Mouse (Mus musculus) liver, postnatal 0 days (tissue): ENCODE data around the gene Tmbim6. TPM values are rescaled to one million over a fixed set of nuclear protein-coding genes. Genes with fewer than 3 reads are reported as not detected.

Source experiments
- ATAC-seq: fragments of 200-750 bp; cut with Nextera tagmentation; 2 replicates; pipeline ENCODE4 v1.8.0; 2017; ENCODE audit warnings: mild to moderate bottlenecking, moderate library complexity
- DNase-seq: peaks from one replicate; pipeline ENCODE4 v3.0.0-alpha.2; 2016
- H3K27ac ChIP-seq: fragments of 300-500 bp; sonication (generic); 2 replicates; pipeline ENCODE4 v1.5.1; 2014; ENCODE audit warnings: antibody characterized with exemption, moderate library complexity, mild to moderate bottlenecking, low read depth
- H3K27me3 ChIP-seq: fragments of 300-500 bp; sonication (generic); 2 replicates; pipeline ENCODE4 v1.6.1; 2014; ENCODE audit warnings: low read length, control low read depth, mixed read lengths; ENCODE audit not compliant: insufficient read depth
- H3K36me3 ChIP-seq: fragments of 300-500 bp; sonication (generic); replicated peaks from 2 replicates; pipeline ENCODE4 v1.6.1; 2014; ENCODE audit warnings: mild to moderate bottlenecking, control low read depth, low read length, moderate library complexity, mixed read lengths; ENCODE audit not compliant: insufficient read depth
- H3K4me1 ChIP-seq: fragments of 300-500 bp; sonication (generic); 2 replicates; pipeline ENCODE4 v1.6.1; 2014; ENCODE audit warnings: antibody characterized with exemption, mild to moderate bottlenecking, control low read depth; ENCODE audit not compliant: insufficient read depth
- H3K4me2 ChIP-seq: fragments of 300-500 bp; sonication (generic); 2 replicates; pipeline ENCODE4 v1.6.1; 2014; ENCODE audit warnings: low read depth, mild to moderate bottlenecking, low read length, moderate library complexity, mixed read lengths
- H3K4me3 ChIP-seq: fragments of 300-500 bp; sonication (generic); 2 replicates; pipeline ENCODE4 v1.5.1; 2014; ENCODE audit warnings: low read depth, low read length
- H3K9ac ChIP-seq: fragments of 300-500 bp; sonication (generic); replicated peaks from 2 replicates; pipeline ENCODE4 v1.6.1; 2014; ENCODE audit warnings: mild to moderate bottlenecking, moderate library complexity
- H3K9me3 ChIP-seq: fragments of 300-500 bp; sonication (generic); 2 replicates; pipeline ENCODE4 v1.6.1; 2016; ENCODE audit warnings: mild to moderate bottlenecking, control low read depth, low read length, mixed read lengths
- CTCF ChIP-seq: sonication (generic); IDR thresholded peaks from 2 replicates; pipeline ENCODE4 v1.5.1; 2016; ENCODE audit warnings: antibody characterized with exemption, low read depth
- EP300 ChIP-seq: IDR thresholded peaks from 2 replicates; pipeline ENCODE4 v1.6.1; 2016; ENCODE audit warnings: antibody characterized with exemption, low read depth, mild to moderate bottlenecking
- WGBS: fragments of 180-500 bp; shearing (Covaris S2); extraction: QIAGEN DNeasy Blood & Tissue Kit; methylation state at CpG from one replicate; pipeline ENCODE4 v1.1.7; 2014; ENCODE audit not compliant: insufficient replicate concordance; 5-methylcytosine and 5-hydroxymethylcytosine counted together
- polyA plus RNA-seq: library from polyadenylated mRNA; unstranded; fragments of >200 nt; fragmentation: Nextera tagmentation; extraction: Ambion mirVana; gene quantifications from 2 replicates; pipeline ENCODE4 v1.2.1, GENCODE M21; 2015

Gene Tmbim6
- polyA plus RNA-seq, 1 experiment from 2014 or later: 586 TPM

DNA sequence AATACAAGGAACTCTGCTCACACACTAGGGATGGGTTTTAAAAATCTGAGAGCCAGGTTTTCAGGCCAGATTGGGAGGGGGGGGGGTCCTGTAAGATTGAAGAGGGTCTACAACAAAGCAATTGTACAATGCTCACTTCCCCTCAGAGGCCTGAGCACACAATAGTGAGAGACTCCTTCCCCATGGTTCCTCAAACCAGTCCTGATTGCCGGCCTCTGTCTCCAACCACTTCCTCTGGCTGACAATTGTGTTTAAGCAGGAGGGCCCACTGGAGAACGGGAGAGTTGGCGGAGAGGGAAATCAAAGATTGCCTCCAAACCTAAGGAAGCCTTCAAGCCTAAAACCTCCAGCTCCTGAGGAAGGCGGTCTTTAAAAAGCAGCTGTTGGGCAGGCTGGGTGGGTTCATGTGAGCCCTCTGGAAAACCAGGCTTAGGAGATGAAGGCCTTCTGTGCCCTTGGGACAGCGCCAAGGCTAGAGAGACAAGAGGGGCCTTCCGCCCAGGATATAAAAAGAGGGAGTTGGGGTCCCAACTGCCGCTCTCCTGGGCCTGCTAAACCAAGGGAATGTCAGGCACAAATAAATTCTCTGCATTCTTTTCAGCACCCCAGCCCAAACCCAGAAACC is 63.8 kb downstream of the Tmbim6 start:
- H3K9me3 ChIP-seq: no peaks in the 10 kb centered on the region
- no peak for TF ChIP-seq CTCF
- TF ChIP-seq EP300: no peak
- H3K27ac ChIP-seq: peak overlapping the region; percentile 63
- H3K4me2 ChIP-seq: peak overlapping the region; percentile 84
- H3K27me3 ChIP-seq: no peaks in the 10 kb centered on the region
- 27% methylated on average over 7 of the region's 7 CpGs for WGBS
- H3K36me3 ChIP-seq: no peaks in the 10 kb centered on the region
- ATAC-seq: no peak
- H3K4me3 ChIP-seq: peak overlapping the region; percentile 57
- DNase-seq: no peak
- H3K9ac ChIP-seq: peak overlapping the region; percentile 55; the same call in 1 of the 2 replicates
- peaks cover 11% of the 10 kb centered on the region for H3K4me1 ChIP-seq

DNA sequence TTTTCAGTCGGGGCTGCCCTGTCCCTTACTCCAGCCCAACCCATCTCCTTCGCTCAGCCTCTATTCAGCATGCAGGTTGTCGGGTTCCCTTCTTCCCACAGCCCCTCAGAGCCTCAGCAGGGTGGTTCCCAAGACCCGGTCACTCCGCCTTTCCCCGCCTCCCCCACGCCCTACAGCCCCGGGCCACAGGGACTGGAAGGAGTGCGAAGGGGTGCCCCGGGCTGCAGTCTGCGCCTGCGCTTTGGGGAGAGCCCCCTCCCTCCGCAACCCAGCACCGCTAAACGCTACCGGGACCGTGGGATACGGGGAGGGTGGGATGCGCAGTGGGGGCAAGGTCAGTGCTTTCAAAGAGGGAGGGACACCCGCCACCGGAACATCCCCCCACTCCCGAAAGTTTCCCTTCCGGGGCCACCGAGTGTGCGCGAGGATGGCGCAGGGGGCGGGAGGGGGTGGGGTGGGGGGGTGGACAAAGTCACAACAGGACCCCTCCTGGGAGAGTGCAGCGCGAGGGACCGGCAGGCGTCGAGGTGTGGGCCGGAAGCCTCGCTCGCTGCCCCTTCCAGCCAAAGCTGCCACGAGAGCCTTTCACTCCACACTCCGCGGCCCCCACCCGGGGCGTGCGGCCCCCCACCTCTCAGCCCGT is 64.4 kb downstream of the Tmbim6 start:
- peak overlapping the region; percentile 84 for H3K4me2 ChIP-seq
- peak overlapping the region; percentile 63 for H3K27ac ChIP-seq
- peaks cover 11% of the 10 kb centered on the region for H3K4me1 ChIP-seq
- no peaks in the 10 kb centered on the region for H3K36me3 ChIP-seq
- H3K4me3 ChIP-seq: peak overlapping the region; percentile 57
- TF ChIP-seq CTCF (no peak), EP300 (no peak)
- ATAC-seq (peak; percentile 24), DNase-seq (peak; percentile 44)
- H3K9ac ChIP-seq: peak overlapping the region; percentile 55
- 3% methylated on average over 34 of the region's 43 CpGs for WGBS
- no peaks in the 10 kb centered on the region for H3K9me3 ChIP-seq
- no peaks in the 10 kb centered on the region for H3K27me3 ChIP-seq

DNA sequence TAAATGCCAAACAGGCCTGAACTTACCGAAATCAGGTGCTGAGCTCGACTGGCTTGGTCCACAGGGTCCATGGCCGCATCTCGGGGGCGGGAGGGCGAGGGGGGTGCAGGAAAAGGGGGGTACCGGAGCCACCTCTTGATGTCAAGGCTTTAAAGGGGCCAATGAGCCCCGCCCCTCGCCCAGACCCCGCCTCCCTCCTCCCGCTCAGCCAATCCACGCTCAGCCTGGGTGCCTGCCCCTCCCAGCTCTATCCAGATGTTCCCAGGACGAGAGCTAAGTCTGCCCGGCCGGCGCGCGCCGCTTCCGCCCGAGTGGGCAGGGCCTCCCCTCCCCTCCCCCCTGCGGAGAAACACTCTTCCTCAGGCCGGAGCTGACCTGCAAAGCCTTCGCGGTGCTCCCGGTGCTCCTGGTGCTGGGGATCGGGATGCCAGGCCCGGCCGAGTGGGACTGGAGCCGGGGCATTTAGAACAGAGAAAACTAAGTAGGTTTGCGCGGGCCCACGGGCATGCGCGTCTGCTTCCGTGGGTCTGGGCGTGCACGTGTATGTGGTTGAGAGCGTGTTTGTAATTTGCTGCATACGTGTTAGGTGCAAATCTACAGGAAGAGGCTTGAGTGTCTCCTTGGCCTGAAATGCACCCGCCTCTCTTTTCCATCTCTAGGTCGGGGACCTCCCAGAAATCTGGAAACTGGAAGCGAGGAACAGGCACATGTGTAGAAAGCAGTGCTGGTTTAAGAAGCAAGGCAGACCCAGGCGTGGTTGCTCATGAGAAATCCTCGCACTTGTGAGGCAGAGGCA is 65.1 kb downstream of the Tmbim6 start, which contains the start of gene Nckap5l:
Gene Nckap5l, minus strand, starts transcription at position 143 of the 796 bp plus-strand sequence.
- peak within 1 kb of the TSS; percentile 57 for H3K4me3 ChIP-seq
- no peaks in the 10 kb centered on the region for H3K9me3 ChIP-seq
- TF ChIP-seq EP300 (no peak), CTCF (no peak)
- peaks cover 11% of the 10 kb centered on the region for H3K4me1 ChIP-seq
- H3K4me2 ChIP-seq: peak within 1 kb of the TSS; percentile 84
- DNase-seq: peak; percentile 92
- under 1% methylated on average over 42 of the region's 45 CpGs for WGBS
- peak; percentile 98 for ATAC-seq
- peak within 1 kb of the TSS; percentile 55 for H3K9ac ChIP-seq
- no peaks in the 10 kb centered on the region for H3K27me3 ChIP-seq
- peak within 1 kb of the TSS; percentile 63 for H3K27ac ChIP-seq
- no peaks in the 10 kb centered on the region for H3K36me3 ChIP-seq

Other genes starting within 250 kb of the Tmbim6 start
- 0.05 and 0.07 TPM in 2 replicates for gene Kcnh3, start 168.0 kb upstream of the Tmbim6 start, polyA plus RNA-seq
- 25.1 and 27.2 TPM in 2 replicates for gene Mcrs1, start 140.9 kb upstream of the Tmbim6 start, polyA plus RNA-seq
- 7.1 and 8.6 TPM in 2 replicates for gene Prpf40b, start 97.8 kb upstream of the Tmbim6 start, polyA plus RNA-seq
- gene Fam186b, start 97.0 kb upstream of the Tmbim6 start, polyA plus RNA-seq: not detected in 2 replicates
- gene Fmnl3, start 22.4 kb upstream of the Tmbim6 start, polyA plus RNA-seq: 2.2 and 2.4 TPM in 2 replicates
- gene Nckap5l, start 64.9 kb downstream of the Tmbim6 start, polyA plus RNA-seq: 0.49 and 0.53 TPM in 2 replicates
- 4.7 and 4.9 TPM in 2 replicates for gene Bcdin3d, start 81.8 kb downstream of the Tmbim6 start, polyA plus RNA-seq
- gene Faim2, start 135.3 kb downstream of the Tmbim6 start, polyA plus RNA-seq: not detected in 2 replicates
- not detected in 2 replicates for gene Aqp2, start 186.2 kb downstream of the Tmbim6 start, polyA plus RNA-seq
- 0.14 TPM in 1 of 2 replicates, not detected in the other for gene Aqp5, start 197.9 kb downstream of the Tmbim6 start, polyA plus RNA-seq
- gene Aqp6, start 208.5 kb downstream of the Tmbim6 start, polyA plus RNA-seq: not detected in 2 replicates